Mouse (Mus musculus): ENCODE data around the gene Cd248.
A peak's percentile ranks its signal among the peaks of the same experiment; 100 is the strongest.

The Cd248 gene

DNA sequence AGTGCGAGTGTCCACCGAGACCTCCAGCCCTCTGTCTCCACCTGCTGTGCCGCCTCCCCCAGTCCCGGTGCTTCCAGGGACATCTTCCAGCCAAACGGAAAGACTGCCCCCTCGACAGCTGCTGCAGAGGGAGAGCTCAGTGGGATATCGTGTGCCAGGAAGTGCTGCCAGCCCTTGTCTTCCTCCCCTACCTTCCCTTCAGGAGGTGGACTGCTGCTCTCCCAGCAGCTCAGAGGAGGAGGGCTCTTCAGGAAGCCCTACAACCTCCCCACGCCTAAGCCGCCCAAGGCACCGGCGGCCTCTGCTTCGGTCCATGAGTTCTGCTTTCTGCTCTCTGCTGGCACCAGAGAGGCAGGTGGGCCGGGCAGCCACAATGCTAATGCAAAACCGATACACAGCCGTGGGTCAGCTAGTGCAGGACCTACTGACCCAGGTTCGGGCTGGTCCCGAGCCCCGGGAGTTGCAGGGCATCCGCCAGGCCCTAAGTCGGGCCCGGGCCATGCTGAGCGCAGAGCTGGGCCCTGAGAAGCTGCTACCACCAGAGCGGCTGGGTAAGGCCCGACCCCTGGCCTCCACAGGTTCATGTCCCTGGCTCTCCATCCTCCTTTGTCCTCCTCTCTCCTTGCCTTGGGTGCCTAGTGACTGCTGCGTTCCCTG is 15.6 kb upstream of the Cd248 start:
- DNase-seq (ENCODE audit: low read depth, low spot score): no peak

DNA sequence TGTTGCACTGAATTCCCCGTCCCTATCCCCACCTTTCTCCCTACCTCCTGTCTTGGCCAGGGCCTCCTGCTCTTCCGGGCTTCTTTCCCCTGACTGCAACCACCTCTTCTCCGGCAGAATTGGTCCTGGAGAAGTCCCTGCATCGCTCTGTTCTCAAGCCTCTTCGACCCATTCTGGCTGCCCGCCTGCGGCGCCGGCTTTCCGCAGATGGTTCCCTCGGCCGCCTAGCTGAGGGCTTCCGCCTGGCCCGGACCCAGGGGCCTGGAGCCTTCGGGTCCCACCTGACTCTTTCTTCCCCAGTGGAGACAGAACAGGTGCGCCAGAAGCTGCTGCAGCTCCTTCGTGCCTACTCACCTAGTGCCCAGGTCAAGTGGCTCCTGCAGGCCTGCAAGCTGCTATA is 15.0 kb upstream of the Cd248 start:
- no peak for DNase-seq (ENCODE audit: low read depth, low spot score)

DNA sequence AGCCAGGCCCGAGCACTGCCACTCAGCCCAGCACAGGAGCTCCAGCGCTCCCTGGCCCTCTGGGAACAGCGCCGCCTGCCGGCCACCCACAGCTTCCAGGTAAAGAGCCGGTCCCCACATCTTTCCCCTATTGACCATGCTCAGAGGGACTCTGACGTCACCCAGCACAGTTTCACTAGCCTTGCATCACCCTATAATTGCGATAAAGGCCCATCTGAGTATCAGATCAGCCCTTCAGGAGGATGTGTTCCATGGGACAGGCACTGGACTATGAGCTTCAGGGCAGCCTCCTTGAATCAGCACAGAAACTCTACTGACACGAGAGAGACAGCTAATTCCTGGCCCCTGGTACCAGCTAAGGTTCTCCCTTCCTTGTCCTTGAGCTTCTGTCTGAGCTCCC is 14.0 kb upstream of the Cd248 start:
- DNase-seq (ENCODE audit: low read depth, low spot score): peak; percentile 60

DNA sequence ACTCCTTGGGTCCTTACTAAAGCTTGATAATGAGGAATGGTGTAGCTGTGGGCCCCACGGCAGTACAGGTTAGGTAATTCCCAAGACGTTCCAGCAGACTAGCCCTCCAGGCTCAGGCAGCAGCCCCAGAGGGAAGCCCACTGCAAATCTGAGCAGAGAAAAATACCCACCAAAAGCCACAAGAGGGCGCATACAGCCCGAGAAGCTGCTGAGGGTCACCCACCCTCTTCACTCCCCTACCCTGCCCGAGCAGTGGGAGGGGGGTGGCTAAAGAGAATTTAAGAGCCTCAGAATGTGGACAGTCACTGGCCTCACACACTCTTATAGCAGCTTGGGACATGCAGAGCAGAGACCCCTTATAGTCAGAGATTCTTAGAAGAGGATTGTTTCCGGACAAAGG is 11.6 kb upstream of the Cd248 start:
- peak; percentile 82 for DNase-seq (ENCODE audit: low read depth, low spot score)

DNA sequence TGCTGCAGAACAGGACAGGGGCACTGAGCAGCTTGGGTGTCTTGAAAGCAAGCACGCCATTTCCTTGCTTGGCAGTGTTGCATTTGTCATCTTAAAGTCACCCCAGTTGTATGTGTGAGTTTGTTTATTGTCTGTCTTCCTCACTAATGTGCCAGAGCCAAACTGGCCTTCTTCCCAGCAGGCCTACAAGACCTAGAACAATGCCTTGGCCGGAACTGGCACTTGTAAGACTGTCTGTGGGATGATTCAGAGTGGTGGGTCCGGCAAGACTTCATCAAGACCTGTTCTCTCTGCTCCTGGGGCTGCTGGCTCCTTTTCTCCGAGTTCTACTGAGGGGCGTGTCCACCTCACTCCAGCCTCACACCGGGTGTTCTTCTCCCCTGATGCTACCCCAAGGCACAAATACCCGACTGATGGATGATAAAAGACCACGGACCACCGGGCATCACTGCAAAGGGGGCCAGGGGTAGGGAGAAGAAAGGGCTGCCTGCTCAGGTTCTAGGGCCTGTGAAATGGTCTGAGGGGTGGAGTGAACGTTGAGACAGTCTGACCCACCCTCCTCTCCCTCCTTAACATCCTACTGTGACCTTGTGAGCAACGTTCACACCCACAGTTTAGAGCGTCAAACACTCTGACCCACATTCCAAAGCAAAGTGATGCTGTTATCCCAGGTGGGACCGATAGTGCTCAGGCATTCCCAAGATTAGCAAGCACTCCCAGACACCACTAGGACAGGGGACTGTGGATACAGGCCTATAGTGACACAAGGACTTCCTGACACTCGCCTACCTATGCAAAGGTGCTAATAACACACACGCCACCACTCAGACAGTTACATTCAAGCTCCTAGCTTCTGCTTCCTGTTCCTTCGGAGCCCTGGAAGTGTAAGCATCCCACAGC is 9.8 kb upstream of the Cd248 start:
- no peak for DNase-seq (ENCODE audit: low read depth, low spot score)

DNA sequence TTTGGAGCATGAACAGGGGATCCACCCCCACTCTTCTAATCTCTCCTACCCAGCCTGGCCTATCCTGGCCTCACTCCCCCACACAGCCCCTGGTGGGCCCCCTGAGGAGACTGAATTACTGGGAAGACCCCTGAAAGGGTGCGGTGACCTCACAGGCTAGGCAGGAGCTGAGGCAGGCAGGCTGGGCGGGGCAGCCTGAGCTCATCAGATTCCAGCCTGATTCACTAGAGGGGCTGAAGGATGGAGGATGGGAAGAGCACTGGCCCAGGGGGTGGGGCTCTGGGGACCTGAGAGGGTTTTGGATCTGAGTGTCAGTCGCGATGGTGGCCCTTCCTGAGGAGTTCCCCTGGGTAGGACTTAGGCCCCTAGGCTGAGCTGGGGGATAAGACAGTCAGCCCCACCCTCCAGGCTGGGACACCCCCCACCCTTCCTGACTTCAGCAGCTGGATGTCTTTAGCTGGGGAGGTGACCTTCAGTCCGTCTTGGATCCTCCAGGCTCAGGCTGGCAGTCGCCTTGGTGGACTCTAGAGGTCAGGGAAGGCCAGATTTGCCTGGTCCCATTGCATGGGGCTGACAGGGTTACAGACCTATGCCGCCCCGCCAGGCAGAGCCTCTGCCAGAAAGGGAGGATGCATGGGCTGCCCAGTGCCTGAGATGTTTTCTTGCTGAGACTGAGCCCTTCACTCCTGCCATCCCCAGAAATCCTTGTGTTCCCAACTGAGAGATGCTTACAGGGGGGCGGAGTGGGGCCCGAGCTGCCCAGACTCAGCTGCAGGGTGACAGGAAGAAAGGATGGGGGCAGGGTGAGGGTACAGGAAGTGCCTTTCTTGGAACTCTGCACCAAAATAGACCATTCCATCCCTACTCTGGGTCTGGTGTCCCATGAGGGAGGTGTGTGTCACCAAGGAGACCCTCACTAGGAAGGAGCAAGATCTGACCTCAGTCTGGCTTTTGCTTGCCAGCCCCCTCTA is 8.8 kb upstream of the Cd248 start:
- DNase-seq (ENCODE audit: low read depth, low spot score): no peak

DNA sequence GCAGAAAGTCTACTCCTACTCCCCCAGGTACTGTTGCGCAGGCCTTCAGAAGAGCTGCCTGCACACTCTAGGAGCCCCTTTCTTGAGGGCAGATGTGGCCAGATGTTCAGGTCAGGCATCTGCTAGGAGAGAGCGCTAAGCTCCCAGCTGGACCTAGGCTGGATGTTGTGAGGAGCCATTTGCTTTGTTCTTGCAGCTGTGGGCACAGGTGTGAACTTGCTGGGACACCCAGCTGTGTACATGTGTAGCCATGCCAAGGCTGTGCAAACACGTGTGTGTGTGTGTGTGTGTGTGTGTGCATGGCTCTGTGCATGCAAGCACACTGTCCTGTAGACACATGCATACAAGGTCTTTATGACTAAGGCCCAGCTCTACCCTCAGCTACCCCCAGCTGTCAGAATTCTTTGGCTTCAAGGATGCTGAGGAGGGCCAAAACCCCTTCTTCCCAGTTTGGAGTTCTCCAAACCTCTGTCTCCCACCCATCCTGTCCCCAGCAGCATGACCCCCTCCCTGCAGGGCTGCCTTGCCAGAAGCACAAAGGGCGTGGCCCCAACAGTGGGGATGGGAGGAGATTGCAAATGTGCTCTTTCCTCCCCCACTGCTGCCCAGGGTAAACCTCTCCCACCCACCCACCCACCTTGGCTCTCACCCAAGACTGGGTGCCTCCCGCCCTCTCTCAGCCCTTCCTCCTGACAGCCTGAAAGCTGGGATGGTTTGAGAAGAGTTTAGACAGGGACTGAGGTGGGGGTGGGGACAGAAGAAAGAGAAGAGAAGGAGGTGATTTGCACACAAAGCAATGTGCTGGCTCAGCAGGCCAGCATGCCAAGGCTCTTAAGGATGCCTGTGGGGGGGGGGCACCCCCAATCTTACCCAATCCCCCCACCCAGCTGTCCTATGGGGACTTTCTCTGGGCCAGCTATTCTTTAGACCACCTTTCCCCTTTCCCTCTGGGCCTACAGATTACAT is 7.2 kb upstream of the Cd248 start:
- peak; percentile 62 for DNase-seq (ENCODE audit: low read depth, low spot score)

DNA sequence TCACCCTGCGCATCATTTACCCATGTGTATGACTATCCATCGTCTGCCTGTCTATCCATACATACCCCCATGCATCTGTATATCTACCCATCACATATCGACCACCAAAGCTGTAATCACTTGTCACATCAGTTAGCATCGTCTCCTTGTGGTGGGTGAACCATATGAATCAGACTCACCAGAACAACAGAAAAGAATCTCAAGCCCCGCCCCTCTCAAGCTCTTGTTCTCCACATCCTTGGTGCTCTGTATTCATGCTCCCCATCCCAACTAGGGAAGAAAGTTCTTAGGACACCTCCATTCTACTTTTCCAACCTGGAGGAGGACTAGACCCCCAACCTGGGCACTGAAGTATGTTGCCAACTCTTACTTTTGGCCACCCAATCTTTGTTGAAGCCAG is 5.8 kb upstream of the Cd248 start:
- DNase-seq (ENCODE audit: low read depth, low spot score): no peak

DNA sequence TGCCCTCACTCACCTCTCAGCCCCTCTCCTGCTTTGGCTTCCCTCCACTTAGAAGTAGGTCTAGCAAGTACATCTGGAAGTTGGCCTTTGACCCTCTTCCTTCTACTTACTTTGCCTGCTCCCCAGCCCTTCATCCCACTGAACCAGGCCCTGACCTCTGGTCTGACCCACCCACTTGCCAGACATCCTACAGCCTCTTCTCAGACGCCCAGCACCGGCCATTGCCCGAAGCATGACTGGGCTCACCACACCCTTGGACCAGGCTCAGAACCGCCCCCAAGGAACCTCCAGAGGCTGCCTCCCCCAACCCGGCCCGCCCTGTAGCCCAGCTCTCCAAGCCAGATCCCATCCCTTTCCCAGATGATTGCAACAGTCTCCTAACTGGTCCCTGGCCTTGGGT is 5.4 kb upstream of the Cd248 start:
- no peak for DNase-seq (ENCODE audit: low read depth, low spot score)

DNA sequence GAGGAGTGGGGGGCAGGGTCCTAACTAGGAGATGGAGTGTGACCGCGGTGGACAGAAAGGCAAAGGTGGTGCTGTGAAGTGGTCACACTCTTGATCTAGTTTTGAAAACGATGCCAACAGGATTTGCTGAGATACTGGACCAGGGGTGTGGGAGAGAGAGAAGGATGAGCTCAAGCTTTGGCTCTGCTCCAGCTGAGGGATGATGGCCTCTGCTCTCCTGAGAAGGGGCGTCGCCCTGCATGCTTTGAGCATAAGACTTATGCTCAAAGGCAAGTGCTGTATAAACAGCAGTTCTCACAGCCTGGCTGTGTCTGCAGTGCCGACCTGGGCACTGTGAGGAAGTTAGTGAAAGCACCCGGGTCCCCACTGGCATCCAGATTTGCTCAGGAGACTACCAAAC is 2.8 kb upstream of the Cd248 start:
- DNase-seq (ENCODE audit: low read depth, low spot score): no peak

DNA sequence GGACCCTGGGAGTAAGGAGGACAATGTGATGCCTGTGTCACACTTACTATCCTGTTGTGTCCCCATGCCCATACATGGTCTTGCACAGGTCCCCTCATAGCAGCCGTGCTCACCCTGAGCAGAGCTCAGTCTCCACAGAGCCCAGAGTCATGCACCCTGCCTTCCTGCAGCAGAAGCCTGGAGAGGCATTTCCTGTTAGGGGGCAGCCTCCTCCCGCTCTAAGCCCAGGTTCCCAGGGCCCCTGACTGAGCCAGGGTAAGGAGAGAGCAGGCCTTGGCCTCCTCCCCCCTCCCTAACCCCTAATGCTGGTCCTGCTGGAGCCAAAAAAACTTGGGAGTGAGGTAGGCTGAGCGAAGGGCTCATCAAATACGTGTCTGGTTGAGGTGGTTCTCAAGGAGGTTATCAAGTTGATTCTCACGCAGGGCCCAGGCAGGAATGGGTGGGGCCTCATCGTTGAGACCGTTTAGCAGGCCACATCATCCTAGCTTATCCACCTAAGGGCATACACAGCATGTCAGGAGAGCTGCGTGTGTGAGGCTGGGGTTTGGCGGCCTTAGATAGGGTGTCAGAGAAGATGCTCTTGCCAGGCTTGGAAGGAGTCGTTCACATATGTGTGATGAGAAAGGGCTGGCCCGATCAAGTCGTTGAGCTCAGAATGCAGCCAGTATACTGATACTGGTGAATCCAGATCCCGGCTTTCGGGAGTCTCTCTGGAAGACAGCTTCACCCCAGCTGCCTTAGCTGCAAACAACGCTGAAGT is 658 bp upstream of the Cd248 start:
- DNase-seq (ENCODE audit: low read depth, low spot score): no peak

DNA sequence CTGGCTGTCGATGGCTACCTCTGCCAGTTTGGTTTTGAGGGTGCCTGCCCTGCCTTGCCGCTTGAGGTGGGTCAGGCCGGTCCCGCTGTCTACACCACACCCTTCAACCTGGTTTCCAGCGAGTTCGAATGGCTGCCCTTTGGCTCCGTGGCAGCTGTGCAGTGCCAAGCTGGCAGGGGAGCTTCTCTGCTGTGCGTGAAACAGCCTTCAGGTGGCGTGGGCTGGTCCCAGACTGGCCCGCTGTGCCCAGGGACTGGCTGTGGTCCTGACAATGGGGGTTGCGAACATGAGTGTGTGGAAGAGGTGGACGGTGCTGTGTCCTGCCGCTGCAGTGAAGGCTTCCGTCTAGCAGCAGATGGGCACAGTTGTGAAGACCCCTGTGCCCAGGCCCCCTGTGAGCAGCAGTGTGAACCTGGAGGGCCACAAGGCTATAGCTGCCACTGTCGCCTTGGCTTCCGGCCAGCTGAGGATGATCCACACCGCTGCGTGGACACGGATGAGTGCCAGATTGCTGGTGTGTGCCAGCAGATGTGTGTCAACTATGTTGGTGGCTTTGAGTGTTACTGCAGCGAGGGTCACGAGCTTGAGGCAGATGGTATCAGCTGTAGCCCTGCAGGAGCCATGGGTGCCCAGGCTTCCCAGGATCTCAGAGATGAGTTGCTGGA is 824 bp downstream of the Cd248 start:
- DNase-seq (ENCODE audit: low read depth, low spot score): no peak

DNA sequence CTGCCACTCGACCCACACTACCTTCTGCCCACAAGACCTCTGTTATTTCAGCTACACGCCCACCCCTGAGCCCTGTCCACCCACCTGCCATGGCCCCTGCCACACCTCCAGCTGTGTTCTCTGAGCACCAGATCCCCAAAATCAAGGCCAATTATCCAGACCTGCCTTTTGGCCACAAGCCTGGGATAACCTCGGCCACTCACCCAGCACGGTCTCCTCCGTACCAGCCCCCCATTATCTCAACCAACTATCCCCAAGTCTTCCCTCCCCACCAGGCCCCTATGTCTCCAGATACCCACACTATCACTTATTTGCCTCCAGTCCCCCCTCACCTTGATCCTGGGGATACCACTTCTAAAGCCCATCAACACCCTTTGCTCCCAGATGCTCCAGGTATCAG is 1.6 kb downstream of the Cd248 start:
- no peak for DNase-seq (ENCODE audit: low read depth, low spot score)

DNA sequence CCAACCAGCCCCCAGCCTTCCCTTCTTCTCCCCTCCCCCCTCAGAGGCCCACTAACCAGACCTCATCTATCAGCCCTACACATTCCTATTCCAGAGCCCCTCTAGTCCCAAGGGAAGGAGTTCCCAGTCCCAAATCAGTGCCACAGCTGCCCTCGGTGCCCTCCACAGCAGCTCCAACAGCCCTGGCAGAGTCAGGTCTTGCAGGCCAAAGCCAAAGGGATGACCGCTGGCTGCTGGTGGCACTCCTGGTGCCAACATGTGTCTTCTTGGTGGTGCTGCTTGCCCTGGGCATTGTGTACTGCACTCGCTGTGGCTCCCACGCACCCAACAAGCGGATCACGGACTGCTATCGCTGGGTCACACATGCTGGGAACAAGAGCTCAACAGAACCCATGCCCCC is 2.1 kb downstream of the Cd248 start:
- no peak for DNase-seq (ENCODE audit: low read depth, low spot score)

DNA sequence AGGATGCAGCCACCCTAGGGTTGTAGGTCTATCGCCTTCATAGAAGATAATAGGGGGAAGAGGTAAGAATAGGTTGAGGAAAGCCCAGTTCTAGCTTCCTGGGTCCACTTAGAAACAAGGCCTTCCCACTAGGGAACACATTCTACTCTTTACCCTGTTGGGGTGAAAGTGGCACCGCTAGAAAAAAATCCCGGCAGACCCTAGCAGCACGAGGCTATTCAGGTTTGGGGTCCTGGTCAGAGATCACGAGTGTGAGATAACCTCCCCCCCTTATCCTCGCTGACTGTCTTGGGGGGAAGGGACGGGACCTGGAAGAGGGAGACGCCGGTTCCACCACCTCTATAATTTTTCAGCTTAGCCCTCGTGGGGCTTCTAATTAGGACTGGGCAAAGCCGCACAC is 3.2 kb downstream of the Cd248 start:
- no peak for DNase-seq (ENCODE audit: low read depth, low spot score)

DNA sequence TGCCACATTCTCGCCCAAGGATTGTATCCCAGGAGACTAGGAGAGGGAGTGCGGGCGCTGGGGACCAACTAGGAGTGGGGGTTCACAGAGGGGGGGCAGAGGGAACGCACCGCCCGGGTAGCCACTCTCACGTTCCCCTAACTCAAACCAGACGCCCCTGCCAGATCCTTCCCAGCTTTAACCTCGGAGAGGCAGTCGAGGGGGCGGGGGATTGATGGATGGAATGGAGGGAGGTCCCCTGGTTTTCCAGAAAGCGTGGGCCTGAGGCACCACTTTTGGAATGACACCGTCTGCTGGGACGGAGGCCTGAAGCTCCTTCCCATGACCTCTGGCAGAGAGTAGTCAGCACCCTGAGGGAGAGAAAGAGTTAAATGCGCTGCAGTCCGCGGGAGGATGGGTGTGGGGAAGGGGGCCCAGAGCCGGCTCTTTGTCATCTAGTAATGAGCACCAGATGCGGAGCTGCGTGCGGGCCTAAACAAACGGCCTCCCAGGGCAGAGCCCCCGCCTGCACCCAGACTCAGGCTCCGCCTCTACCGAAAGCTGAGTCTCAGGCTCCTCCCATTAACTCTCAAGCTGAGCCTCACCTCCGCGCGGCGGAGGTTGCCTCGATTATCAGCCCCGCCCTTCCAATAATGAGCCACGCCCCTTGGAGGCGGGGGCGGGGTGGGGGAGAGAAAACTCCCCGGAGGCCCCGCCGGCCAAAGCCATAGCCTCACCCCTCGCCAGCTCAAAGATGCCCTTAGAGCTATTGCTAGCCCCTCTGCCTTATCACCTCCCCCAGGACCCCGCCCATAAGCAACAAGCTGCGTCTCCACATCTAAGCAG is 3.9 kb downstream of the Cd248 start:
- DNase-seq (ENCODE audit: low read depth, low spot score): peak; percentile 98

DNA sequence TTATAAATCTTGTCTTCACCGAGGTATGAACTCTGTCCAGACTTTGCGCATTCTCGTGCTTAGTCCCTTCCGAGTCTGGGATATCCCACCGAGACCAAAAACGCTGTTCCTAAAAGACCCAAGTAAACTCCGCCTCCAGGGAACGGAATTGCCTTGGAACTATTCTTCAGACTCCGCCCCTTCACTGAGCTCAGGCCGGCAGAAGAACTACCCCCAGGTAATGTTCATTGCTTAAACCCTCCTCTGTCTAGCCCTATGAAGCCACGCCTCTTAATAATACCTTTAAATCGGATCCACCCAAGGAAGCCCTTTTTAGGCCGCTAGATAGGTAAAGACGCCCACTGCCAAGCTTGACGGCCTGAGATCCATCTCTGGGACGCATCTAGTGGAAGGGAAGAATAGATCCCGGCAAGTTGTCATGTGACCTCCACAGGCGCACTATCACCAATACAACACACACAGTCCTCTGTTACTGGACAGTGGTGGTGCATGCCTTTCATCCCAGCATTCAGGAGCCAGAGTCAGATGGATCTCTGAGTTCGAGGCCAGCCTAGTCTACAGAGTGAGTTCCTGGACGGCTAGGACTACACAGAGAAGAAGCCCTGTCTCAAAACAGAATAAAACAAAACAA is 4.6 kb downstream of the Cd248 start:
- peak; percentile 77 for DNase-seq (ENCODE audit: low read depth, low spot score)

DNA sequence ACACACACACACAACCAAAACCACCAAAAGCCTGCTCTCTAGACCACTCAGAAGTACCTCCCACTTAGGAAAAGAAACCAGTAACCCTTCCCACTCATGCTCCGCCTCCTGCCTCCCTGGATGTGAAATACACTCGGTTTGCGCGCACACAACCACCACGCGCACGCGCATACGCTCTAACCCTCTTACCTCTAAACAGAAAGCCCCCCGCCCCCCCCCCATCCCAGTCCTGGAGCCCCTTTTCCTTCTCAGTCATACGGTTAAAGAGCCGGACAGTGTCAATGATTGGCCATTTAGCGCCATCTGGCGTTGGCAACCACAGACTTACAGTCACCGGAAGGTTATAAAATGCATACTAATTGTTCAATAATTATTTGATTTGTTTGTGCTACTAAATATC is 5.2 kb downstream of the Cd248 start:
- peak; percentile 89 for DNase-seq (ENCODE audit: low read depth, low spot score)
